Mouse (Mus musculus) midbrain, embryonic 13.5 days (tissue): Measurements from ENCODE around the gene Inhbb. TPM values are rescaled to one million over a fixed set of nuclear protein-coding genes. Genes with fewer than 3 reads are reported as not detected.

Source experiments
- ATAC-seq: fragments of 200-750 bp; cut with Nextera tagmentation; 2 replicates; pipeline ENCODE4 v1.8.0; 2017; ENCODE audit warnings: mild to moderate bottlenecking, moderate TSS enrichment, moderate library complexity
- H3K27ac ChIP-seq: fragments of 300-500 bp; sonication (generic); 2 replicates; pipeline ENCODE4 v1.5.1; 2015; ENCODE audit warnings: inconsistent platforms, mild to moderate bottlenecking, moderate library complexity
- H3K27me3 ChIP-seq: fragments of 300-500 bp; sonication (generic); 2 replicates; pipeline ENCODE4 v1.6.1; 2015; ENCODE audit warnings: mild to moderate bottlenecking, inconsistent platforms
- H3K36me3 ChIP-seq: fragments of 300-500 bp; sonication (generic); 2 replicates; pipeline ENCODE4 v1.6.1; 2015; ENCODE audit warnings: mild to moderate bottlenecking, inconsistent platforms
- H3K4me1 ChIP-seq: fragments of 300-500 bp; sonication (generic); replicated peaks from 2 replicates; pipeline ENCODE4 v1.6.1; 2015; ENCODE audit warnings: inconsistent platforms
- H3K4me2 ChIP-seq: fragments of 300-500 bp; sonication (generic); replicated peaks from 2 replicates; pipeline ENCODE4 v1.6.1; 2015; ENCODE audit warnings: moderate library complexity, mild to moderate bottlenecking, inconsistent platforms
- H3K4me3 ChIP-seq: fragments of 300-500 bp; sonication (generic); replicated peaks from 2 replicates; pipeline ENCODE4 v1.5.1; 2015; ENCODE audit warnings: mild to moderate bottlenecking, inconsistent platforms
- H3K9ac ChIP-seq: fragments of 300-500 bp; sonication (generic); replicated peaks from 2 replicates; pipeline ENCODE4 v1.6.1; 2015; ENCODE audit warnings: mild to moderate bottlenecking, inconsistent platforms
- H3K9me3 ChIP-seq: fragments of 300-500 bp; sonication (generic); 2 replicates; pipeline ENCODE4 v1.6.1; 2016; ENCODE audit warnings: mild to moderate bottlenecking, inconsistent platforms
- WGBS: fragments of 180-500 bp; shearing (Covaris S2); methylation state at CpG from one replicate; pipeline ENCODE4 v1.1.7; 2015; 5-methylcytosine and 5-hydroxymethylcytosine counted together
- polyA plus RNA-seq: library from polyadenylated mRNA; unstranded; fragments of >200 nt; fragmentation: Nextera tagmentation; extraction: Ambion mirVana; gene quantifications from 2 replicates; pipeline ENCODE4 v1.2.1, GENCODE M21; 2015

The Inhbb gene
- polyA plus RNA-seq, 1 experiment from 2014 or later, result 1.6 TPM

DNA sequence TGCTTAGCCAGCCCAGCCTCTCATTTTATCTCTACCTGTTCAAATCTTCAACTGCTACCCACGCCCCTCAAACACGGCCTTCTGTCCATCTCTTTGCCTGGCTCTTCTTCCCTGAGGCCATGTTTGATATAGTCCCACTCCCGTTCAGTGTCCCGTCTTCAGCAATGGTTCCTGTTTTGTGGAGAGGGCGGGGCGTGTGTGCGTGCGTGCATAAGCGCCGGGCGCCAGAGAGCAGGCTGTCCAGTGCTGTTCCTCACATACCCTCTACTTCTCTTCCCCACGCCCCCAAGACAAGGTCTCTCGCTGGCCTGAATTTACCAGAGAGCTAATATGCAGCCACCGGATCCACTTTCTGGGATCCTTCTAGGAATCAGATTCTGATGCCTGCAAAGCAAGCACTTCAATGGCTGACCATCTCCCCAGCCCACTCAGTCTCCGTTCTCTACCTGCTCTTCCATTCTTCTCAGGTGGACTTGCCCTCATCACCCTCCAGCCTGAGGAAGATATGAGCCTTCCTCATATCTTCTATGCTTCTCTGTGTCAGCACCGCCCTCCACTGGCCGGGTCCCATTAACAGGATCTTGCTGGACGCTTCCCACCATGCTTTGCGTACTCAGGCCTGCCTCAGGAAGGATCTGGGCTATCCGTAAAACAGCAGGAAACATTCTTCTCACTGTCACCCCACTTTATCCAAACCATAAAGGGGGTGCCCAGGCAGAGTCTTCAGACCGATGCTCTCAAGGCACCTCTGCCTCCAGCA is 21.7 kb upstream of the Inhbb start:
- no peak overlapping the region for H3K9ac ChIP-seq
- H3K27ac ChIP-seq, result no peak overlapping the region
- H3K9me3 ChIP-seq, result no peaks in the 10 kb centered on the region
- no peaks in the 10 kb centered on the region for H3K36me3 ChIP-seq
- H3K4me3 ChIP-seq, result no peak overlapping the region
- no peak for ATAC-seq
- no peak overlapping the region for H3K4me2 ChIP-seq
- WGBS, result 86% methylated on average over 21 of the region's 21 CpGs
- H3K4me1 ChIP-seq, result no peaks in the 10 kb centered on the region
- no peaks in the 10 kb centered on the region for H3K27me3 ChIP-seq

GRCm38 (mm10) chr1:119442901-119443300 is 20.9 kb upstream of the Inhbb start:
- H3K36me3 ChIP-seq, result no peaks in the 10 kb centered on the region
- H3K9me3 ChIP-seq, result no peaks in the 10 kb centered on the region
- H3K4me1 ChIP-seq, result no peaks in the 10 kb centered on the region
- ATAC-seq, result no peak
- no peak overlapping the region for H3K4me2 ChIP-seq
- no peaks in the 10 kb centered on the region for H3K27me3 ChIP-seq
- H3K9ac ChIP-seq, result no peak overlapping the region
- H3K4me3 ChIP-seq, result no peak overlapping the region
- no peak overlapping the region for H3K27ac ChIP-seq
- 89% methylated on average over 9 of the region's 9 CpGs for WGBS

DNA sequence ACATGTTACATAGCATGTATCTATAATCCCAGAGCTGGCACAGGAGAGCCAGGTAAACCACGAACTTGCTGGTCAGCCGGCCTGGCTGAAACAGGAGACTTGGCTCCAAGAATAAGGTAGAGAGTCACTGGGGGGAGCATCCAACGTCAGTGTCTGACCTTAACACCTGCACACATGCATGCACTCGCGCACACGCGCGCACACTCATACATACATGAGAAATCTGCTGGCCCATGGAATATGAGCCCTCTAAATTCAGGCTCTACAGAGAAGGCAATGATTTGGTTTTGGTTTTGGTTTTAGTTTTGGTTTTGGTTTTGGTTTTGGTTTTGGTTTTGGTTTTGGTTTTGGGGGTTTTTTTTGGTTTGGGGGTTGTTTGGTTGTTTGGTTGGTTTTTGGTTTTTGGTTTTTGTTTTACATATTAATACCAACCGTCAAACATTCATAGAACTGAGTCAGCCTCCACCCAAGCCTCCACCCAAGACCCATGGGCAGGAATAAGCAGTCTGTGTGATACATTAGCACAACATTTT is 16.1 kb upstream of the Inhbb start:
- Histone ChIP-seq H3K4me2 (no peak overlapping the region), H3K4me1 (no peaks in the 10 kb centered on the region), H3K9me3 (no peaks in the 10 kb centered on the region), H3K27me3 (no peaks in the 10 kb centered on the region), H3K4me3 (no peak overlapping the region), H3K36me3 (no peaks in the 10 kb centered on the region), H3K27ac (no peak overlapping the region), H3K9ac (no peak overlapping the region)
- 93% methylated on average over 9 of the region's 9 CpGs for WGBS
- ATAC-seq, result no peak

GRCm38 (mm10) chr1:119437401-119437800 is 15.4 kb upstream of the Inhbb start:
- Histone ChIP-seq H3K36me3 (no peaks in the 10 kb centered on the region), H3K27me3 (no peaks in the 10 kb centered on the region), H3K27ac (no peak overlapping the region), H3K9ac (no peak overlapping the region), H3K4me1 (no peaks in the 10 kb centered on the region), H3K9me3 (no peaks in the 10 kb centered on the region), H3K4me2 (no peak overlapping the region), H3K4me3 (no peak overlapping the region)
- 75% methylated on average over 6 of the region's 6 CpGs for WGBS
- no peak for ATAC-seq

GRCm38 (mm10) chr1:119424141-119424860 is 2.3 kb upstream of the Inhbb start:
- H3K27me3 ChIP-seq, result peaks cover 67% of the 10 kb centered on the region

DNA sequence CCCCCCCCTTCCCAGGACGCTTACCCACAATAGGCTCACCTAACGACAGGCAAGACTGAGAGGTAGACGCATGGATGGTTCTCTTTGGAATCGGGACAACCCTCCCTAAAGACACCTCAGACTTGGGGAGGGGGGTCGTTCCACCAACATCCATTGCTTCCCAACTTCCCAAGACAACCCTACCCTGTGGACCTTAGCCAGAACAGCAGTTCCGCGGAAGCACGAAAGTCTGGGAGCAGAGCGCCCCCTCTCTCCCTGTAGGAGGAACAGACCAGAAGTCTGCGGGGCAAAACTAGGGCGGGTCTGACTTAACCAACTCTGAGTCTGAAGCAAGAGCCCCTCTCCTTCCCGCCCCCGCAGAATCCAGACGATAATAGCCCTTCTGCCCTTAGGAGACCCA is 1.5 kb upstream of the Inhbb start:
- Histone ChIP-seq H3K27me3 (peaks cover 74% of the 10 kb centered on the region), H3K36me3 (no peaks in the 10 kb centered on the region), H3K4me3 (no peak overlapping the region), H3K9ac (no peak overlapping the region), H3K4me2 (no peak overlapping the region), H3K27ac (no peak overlapping the region), H3K9me3 (no peaks in the 10 kb centered on the region), H3K4me1 (peaks cover 41% of the 10 kb centered on the region)
- 0 out of 2 replicates have a peak, but pooled peaks have one; percentile 1 for ATAC-seq
- 4% methylated on average over 14 of the region's 14 CpGs for WGBS

More at GRCm38 (mm10) chr1:119424141-119424860, 2.3 kb upstream of the Inhbb start:
- Histone ChIP-seq H3K27ac (no peak overlapping the region), H3K4me1 (peaks cover 33% of the 10 kb centered on the region), H3K9ac (no peak overlapping the region), H3K4me2 (no peak overlapping the region), H3K9me3 (no peaks in the 10 kb centered on the region), H3K4me3 (no peak overlapping the region), H3K36me3 (no peaks in the 10 kb centered on the region)
- 47% methylated on average over 6 of the region's 6 CpGs for WGBS
- no peak for ATAC-seq

DNA sequence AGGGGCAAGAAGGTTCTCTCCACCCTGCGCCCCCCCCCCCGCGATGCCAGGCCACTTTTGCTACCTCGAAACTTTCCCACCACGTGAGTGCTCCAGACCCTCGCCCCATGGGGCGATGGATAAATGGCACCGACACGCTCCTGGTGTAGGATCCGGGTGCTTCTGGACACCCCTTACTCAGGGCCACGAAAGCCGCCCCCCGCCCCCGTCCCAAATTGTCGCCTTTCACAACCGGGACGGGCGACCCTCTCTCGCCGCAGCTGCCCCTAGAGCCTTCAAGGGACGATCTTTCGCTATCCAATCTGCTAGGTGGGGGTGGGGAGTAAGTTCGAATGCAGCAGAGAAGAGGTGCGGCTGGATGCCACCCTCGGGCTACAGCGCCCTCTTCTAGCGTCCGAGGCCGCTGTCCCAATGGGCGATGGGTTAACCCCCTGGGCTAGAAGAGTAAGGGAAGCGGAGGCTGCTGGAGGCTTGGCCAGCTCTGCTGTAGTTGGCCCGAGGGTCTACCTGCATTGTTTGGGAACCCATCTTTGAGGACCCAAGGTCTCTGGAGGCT is 490 bp upstream of the Inhbb start:
- 1% methylated on average over 32 of the region's 32 CpGs for WGBS
- H3K27me3 ChIP-seq, result peaks cover 84% of the 10 kb centered on the region
- no peaks in the 10 kb centered on the region for H3K36me3 ChIP-seq
- peak; percentile 7; the same call in 1 of the 2 replicates for ATAC-seq
- no peaks in the 10 kb centered on the region for H3K9me3 ChIP-seq
- peak overlapping the region; percentile 99 for H3K4me2 ChIP-seq
- H3K4me1 ChIP-seq, result peaks cover 46% of the 10 kb centered on the region
- H3K4me3 ChIP-seq, result peak overlapping the region; percentile 64
- peak overlapping the region; percentile 76 for H3K9ac ChIP-seq
- H3K27ac ChIP-seq, result no peak overlapping the region

GRCm38 (mm10) chr1:119420984-119421575 is 968 bp downstream of the Inhbb start:
- H3K4me1 ChIP-seq, result peaks cover 46% of the 10 kb centered on the region
- peak overlapping the region; percentile 76 for H3K9ac ChIP-seq
- 0% methylated on average over 33 of the region's 78 CpGs for WGBS
- H3K4me3 ChIP-seq, result peak overlapping the region; percentile 64
- peak overlapping the region; percentile 56 for H3K27ac ChIP-seq
- H3K4me2 ChIP-seq, result peak overlapping the region; percentile 99
- H3K27me3 ChIP-seq, result peaks cover 97% of the 10 kb centered on the region
- H3K9me3 ChIP-seq, result no peaks in the 10 kb centered on the region
- H3K36me3 ChIP-seq, result no peaks in the 10 kb centered on the region
- ATAC-seq, result peak; percentile 49

- peak overlapping the region; percentile 51; the same call in 1 of the 2 replicates for H3K27ac ChIP-seq
- peak overlapping the region; percentile 99 for H3K4me2 ChIP-seq
- WGBS, result 2% methylated on average over 61 of the region's 76 CpGs
- ATAC-seq, result peak; percentile 20
- peaks cover 94% of the 10 kb centered on the region for H3K27me3 ChIP-seq
- peak overlapping the region; percentile 76 for H3K9ac ChIP-seq
- no peaks in the 10 kb centered on the region for H3K9me3 ChIP-seq
- no peaks in the 10 kb centered on the region for H3K36me3 ChIP-seq
- peaks cover 46% of the 10 kb centered on the region for H3K4me1 ChIP-seq
- H3K4me3 ChIP-seq, result peak overlapping the region; percentile 64
Observed at GRCm38 (mm10) chr1:119420189-119420983, 1.7 kb downstream of the Inhbb start.

- no peak for ATAC-seq
- Histone ChIP-seq H3K27me3 (peaks cover 85% of the 10 kb centered on the region), H3K9me3 (no peaks in the 10 kb centered on the region), H3K4me1 (peaks cover 46% of the 10 kb centered on the region), H3K4me2 (peak overlapping the region; percentile 99), H3K4me3 (peak overlapping the region; percentile 64), H3K36me3 (no peaks in the 10 kb centered on the region), H3K9ac (peak overlapping the region; percentile 76; the same call in 1 of the 2 replicates), H3K27ac (peak overlapping the region; percentile 51)
- WGBS, result under 1% methylated on average over 29 of the region's 29 CpGs
Observed at GRCm38 (mm10) chr1:119419151-119420105, 2.6 kb downstream of the Inhbb start.
